Mouse (Mus musculus) bone marrow, adult 2 months (tissue): ENCODE measurements around the gene Fbln5.

Experiments used
- CTCF ChIP-seq: fragments of 200-500 bp; IDR thresholded peaks from 2 replicates; pipeline ENCODE4 v1.5.1; 2011; ENCODE audit warnings: low read length, control low read depth; ENCODE audit not compliant: control insufficient read depth, insufficient read depth
- POLR2A ChIP-seq: fragments of 200-500 bp; IDR thresholded peaks from 2 replicates; pipeline ENCODE4 v1.6.1; 2011; ENCODE audit warnings: low read depth, mild to moderate bottlenecking, control low read depth, low read length, borderline replicate concordance; ENCODE audit not compliant: control insufficient read depth

DNA sequence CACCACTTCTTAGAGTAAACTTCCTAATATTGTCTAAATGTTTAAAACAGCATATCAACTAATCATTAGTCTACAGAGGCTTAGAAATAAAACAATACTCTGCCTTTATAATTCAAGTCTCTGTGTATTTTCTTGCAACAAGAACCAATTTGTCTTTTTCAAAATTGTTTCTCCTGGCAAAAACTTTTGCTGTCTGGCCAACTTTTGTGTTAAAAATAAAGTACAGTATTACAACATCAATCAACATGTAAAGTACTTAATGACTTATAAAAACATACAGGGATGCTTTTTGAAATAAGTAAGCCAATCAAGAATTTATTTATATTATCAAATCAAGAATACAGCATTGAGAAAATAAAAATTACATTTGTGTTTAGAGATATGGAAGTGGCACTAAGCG lies 41.4 kb upstream of the Fbln5 start:
- TF ChIP-seq POLR2A (no peak), CTCF (no peak)
